Mouse (Mus musculus) layer of hippocampus, postnatal 36 days (tissue): ENCODE data around the gene Krtcap2. TPM values are rescaled to one million over a fixed set of nuclear protein-coding genes. Genes with fewer than 3 reads are reported as not detected.
A peak's percentile ranks its signal among the peaks of the same experiment; 100 is the strongest.
"Not testable (repeated sequence)": the region's sequence is repeated elsewhere in the genome, so short reads cannot be mapped to it uniquely, and the experiment has no call there.

Experiments
- DNase-seq, 2 experiments: peaks; one replicate each; pipeline ENCODE4 v3.0.0; 2022
- total RNA-seq, 2 experiments: library from RNA; stranded (reverse); gene quantifications; 2 replicates each; pipeline ENCODE4 v1.2.3; 2021

Gene Krtcap2
- 10 to 100 TPM; 71.4 to 86.2 TPM for total RNA-seq

GRCm38 (mm10) chr3:89245688-89246171, at the start of gene Krtcap2:
TSS of gene Krtcap2 (plus strand) at chr3:89245966.
- peak; percentile 70 to 77 for DNase-seq

GRCm38 (mm10) chr3:89195979-89196877, 49.5 kb upstream of the Krtcap2 start:
- DNase-seq = peak; percentile 78 to 79

GRCm38 (mm10) chr3:89199839-89200238, 45.9 kb upstream of the Krtcap2 start:
- no peak for DNase-seq

- peak; percentile 72 to 78 for DNase-seq
Measured at GRCm38 (mm10) chr3:89202253-89203141, 43.3 kb upstream of the Krtcap2 start, which contains the start of gene Gba. TSS of gene Gba (plus strand) at chr3:89202928.

- DNase-seq = no peak
Measured at GRCm38 (mm10) chr3:89203142-89203514, 42.6 kb upstream of the Krtcap2 start.

GRCm38 (mm10) chr3:89206079-89206478, 39.7 kb upstream of the Krtcap2 start:
- DNase-seq = no peak

GRCm38 (mm10) chr3:89206695-89207094, 39.1 kb upstream of the Krtcap2 start:
- no peak for DNase-seq

- no peak for DNase-seq
Measured at GRCm38 (mm10) chr3:89208075-89208657, 37.6 kb upstream of the Krtcap2 start.

GRCm38 (mm10) chr3:89208736-89209135, 37.0 kb upstream of the Krtcap2 start:
- DNase-seq = no peak

- no peak for DNase-seq
Measured at GRCm38 (mm10) chr3:89209731-89210130, 36.0 kb upstream of the Krtcap2 start.

GRCm38 (mm10) chr3:89210162-89210561, 35.6 kb upstream of the Krtcap2 start:
- DNase-seq = no peak

GRCm38 (mm10) chr3:89210731-89211130, 35.0 kb upstream of the Krtcap2 start:
- no peak for DNase-seq

- peak; percentile 91 to 93 for DNase-seq
Measured at GRCm38 (mm10) chr3:89213803-89214530, 31.8 kb upstream of the Krtcap2 start.

- no peak for DNase-seq
Measured at GRCm38 (mm10) chr3:89214681-89215411, 30.9 kb upstream of the Krtcap2 start, which contains the start of gene Thbs3. TSS of gene Thbs3 (plus strand) at chr3:89215180.

- peak; percentile 79 to 81 for DNase-seq
Measured at GRCm38 (mm10) chr3:89215853-89216252, 29.9 kb upstream of the Krtcap2 start.

- DNase-seq = not testable (repeated sequence)
Measured at GRCm38 (mm10) chr3:89216407-89216806, 29.4 kb upstream of the Krtcap2 start.

- DNase-seq = no peak
Measured at GRCm38 (mm10) chr3:89218271-89218670, 27.5 kb upstream of the Krtcap2 start.

GRCm38 (mm10) chr3:89219546-89219945, 26.2 kb upstream of the Krtcap2 start:
- DNase-seq = no peak

- no peak for DNase-seq
Measured at GRCm38 (mm10) chr3:89221167-89221566, 24.6 kb upstream of the Krtcap2 start.

- no peak for DNase-seq
Measured at GRCm38 (mm10) chr3:89224796-89225195, 21.0 kb upstream of the Krtcap2 start.

GRCm38 (mm10) chr3:89225321-89225815, 20.4 kb upstream of the Krtcap2 start:
- no peak for DNase-seq
